Mouse (Mus musculus) testis, adult 2 months (tissue): ENCODE measurements at regions not wholly inside any gene's neighbourhood (a gene's known extent, or its start where the extent isn't known, plus 50 kb on each side); places are given as distances from the start of the nearest gene placed in this dataset.

Experiments
- CTCF ChIP-seq: fragments of 200-500 bp; IDR thresholded peaks from 2 replicates; pipeline ENCODE4 v1.5.1; 2012; ENCODE audit warnings: low read depth, mild to moderate bottlenecking, inconsistent platforms, low read length, moderate library complexity; ENCODE audit not compliant: control insufficient read depth, insufficient read depth, insufficient replicate concordance
- POLR2A ChIP-seq: fragments of 200-500 bp; IDR thresholded peaks from 2 replicates; pipeline ENCODE4 v1.6.1; 2012; ENCODE audit warnings: low read depth, mild to moderate bottlenecking, inconsistent platforms, low read length, moderate library complexity; ENCODE audit not compliant: control insufficient read depth

- no peak for TF ChIP-seq CTCF
- TF ChIP-seq POLR2A: no peak
Measured at GRCm38 (mm10) chr8:113361900-113362299, 273.5 kb upstream of the Mon1b start.
